Mouse (Mus musculus): ENCODE measurements around the gene Btn1a1.

DNA sequence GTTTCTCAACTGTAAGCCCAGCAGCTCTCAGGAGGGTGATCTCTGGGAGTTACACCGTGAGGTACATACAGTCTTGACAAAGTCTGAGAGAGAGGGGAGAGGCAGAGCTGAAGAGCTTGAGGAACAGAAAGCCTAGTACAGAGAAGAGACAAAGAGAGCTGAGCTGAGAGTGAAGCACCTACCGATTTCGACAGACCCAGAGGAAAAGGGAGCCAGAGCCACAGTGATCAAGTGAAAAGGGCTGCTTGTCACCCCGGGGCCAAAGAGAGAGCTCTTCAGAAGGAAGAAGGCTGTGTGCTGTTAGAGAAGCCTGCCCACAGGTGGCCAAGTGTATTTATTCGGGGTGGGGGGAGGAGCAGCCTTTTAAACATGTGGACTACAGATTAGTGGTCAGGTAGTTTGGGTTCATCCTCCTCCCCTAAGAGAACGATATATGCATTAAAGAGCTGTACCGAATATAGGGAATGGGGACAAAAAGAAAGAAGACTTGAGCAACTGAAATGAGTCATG lies at the start of gene Btn1a1:
- no peak for TF ChIP-seq CTCF (IDR thresholded peaks at IDR 0.05; ENCODE audit: borderline replicate concordance, extremely low read depth, insufficient read depth, insufficient read length)
- no peak for TF ChIP-seq POLR2A (IDR thresholded peaks at IDR 0.05; ENCODE audit: borderline replicate concordance, extremely low read depth, insufficient read depth, insufficient read length, poor library complexity, severe bottlenecking)
